Mouse (Mus musculus) kidney, embryonic 16.5 days (tissue): ENCODE data around the gene Gm9837. TPM values are rescaled to one million over a fixed set of nuclear protein-coding genes. Genes with fewer than 3 reads are reported as not detected.

ENCODE experiments used
- ATAC-seq: fragments of 200-750 bp; cut with Nextera tagmentation; 2 replicates; pipeline ENCODE4 v1.8.0; 2017; ENCODE audit warnings: moderate TSS enrichment; ENCODE audit not compliant: low FRiP score, low TSS enrichment
- H3K27ac ChIP-seq: fragments of 300-500 bp; sonication (generic); 2 replicates; pipeline ENCODE4 v1.5.1; 2014; ENCODE audit warnings: low read length
- H3K27me3 ChIP-seq: fragments of 300-500 bp; sonication (generic); 2 replicates; pipeline ENCODE4 v1.6.1; 2014; ENCODE audit warnings: low read length, control low read depth, mixed read lengths; ENCODE audit not compliant: insufficient read depth
- H3K36me3 ChIP-seq: fragments of 300-500 bp; sonication (generic); 2 replicates; pipeline ENCODE4 v1.6.1; 2014; ENCODE audit warnings: low read length, control low read depth, mixed read lengths; ENCODE audit not compliant: insufficient read depth
- H3K4me1 ChIP-seq: fragments of 300-500 bp; sonication (generic); 2 replicates; pipeline ENCODE4 v1.6.1; 2014; ENCODE audit warnings: low read length, control low read depth, mixed read lengths; ENCODE audit not compliant: insufficient read depth
- H3K4me2 ChIP-seq: fragments of 300-500 bp; sonication (generic); replicated peaks from 2 replicates; pipeline ENCODE4 v1.6.1; 2014; ENCODE audit warnings: low read depth, low read length
- H3K4me3 ChIP-seq: fragments of 300-500 bp; sonication (generic); 2 replicates; pipeline ENCODE4 v1.5.1; 2014; ENCODE audit warnings: mild to moderate bottlenecking, low read length
- H3K9ac ChIP-seq: fragments of 300-500 bp; sonication (generic); replicated peaks from 2 replicates; pipeline ENCODE4 v1.6.1; 2014; ENCODE audit warnings: low read length
- H3K9me3 ChIP-seq: fragments of 300-500 bp; sonication (generic); 2 replicates; pipeline ENCODE4 v1.6.1; 2016; ENCODE audit warnings: low read length, control low read depth
- WGBS: fragments of 180-500 bp; shearing (Covaris S2); extraction: QIAGEN DNeasy Blood & Tissue Kit; methylation state at CpG from one replicate; pipeline ENCODE4 v1.1.7; 2014; 5-methylcytosine and 5-hydroxymethylcytosine counted together
- polyA plus RNA-seq: library from polyadenylated mRNA; unstranded; fragments of >200 nt; fragmentation: Nextera tagmentation; extraction: Ambion mirVana; gene quantifications from 2 replicates; pipeline ENCODE4 v1.2.1, GENCODE M21; 2015

The Gm9837 gene
- polyA plus RNA-seq, 1 experiment from 2014 or later, result not detected

GRCm38 (mm10) chr11:53478383-53479170 lies 8.3 kb upstream of the Gm9837 start:
- 5% methylated on average over 79 of the region's 79 CpGs for WGBS
- H3K4me1 ChIP-seq, result peaks cover 16% of the 10 kb centered on the region
- no peak overlapping the region for H3K27ac ChIP-seq
- peak; percentile 40; the same call in 1 of the 2 replicates for ATAC-seq
- peak overlapping the region; percentile 41 for H3K9ac ChIP-seq
- H3K36me3 ChIP-seq, result no peaks in the 10 kb centered on the region
- peaks cover 5% of the 10 kb centered on the region for H3K9me3 ChIP-seq
- peaks cover 77% of the 10 kb centered on the region for H3K27me3 ChIP-seq
- H3K4me3 ChIP-seq, result peak overlapping the region; percentile 44
- H3K4me2 ChIP-seq, result peak overlapping the region; percentile 79

GRCm38 (mm10) chr11:53477833-53478232 lies 7.6 kb upstream of the Gm9837 start:
- Histone ChIP-seq H3K4me1 (peaks cover 16% of the 10 kb centered on the region), H3K9ac (no peak overlapping the region), H3K27ac (no peak overlapping the region), H3K36me3 (no peaks in the 10 kb centered on the region), H3K4me3 (no peak overlapping the region), H3K27me3 (peaks cover 81% of the 10 kb centered on the region), H3K4me2 (no peak overlapping the region), H3K9me3 (peaks cover 5% of the 10 kb centered on the region)
- WGBS, result 32% methylated on average over 7 of the region's 7 CpGs
- no peak for ATAC-seq

- no peak overlapping the region for H3K9ac ChIP-seq
- no peak overlapping the region for H3K4me2 ChIP-seq
- H3K4me3 ChIP-seq, result no peak overlapping the region
- no peak overlapping the region for H3K27ac ChIP-seq
- peaks cover 82% of the 10 kb centered on the region for H3K27me3 ChIP-seq
- H3K9me3 ChIP-seq, result peaks cover 5% of the 10 kb centered on the region
- no peaks in the 10 kb centered on the region for H3K36me3 ChIP-seq
- H3K4me1 ChIP-seq, result peaks cover 18% of the 10 kb centered on the region
- WGBS, result 26% methylated on average over 8 of the region's 8 CpGs
- no peak for ATAC-seq
These were observed 5.3 kb upstream of the Gm9837 start for GRCm38 (mm10) chr11:53475620-53476019.

- Histone ChIP-seq H3K27ac (no peak overlapping the region), H3K9ac (no peak overlapping the region), H3K36me3 (no peaks in the 10 kb centered on the region), H3K4me2 (no peak overlapping the region), H3K4me3 (no peak overlapping the region), H3K4me1 (peaks cover 8% of the 10 kb centered on the region; the same call in 1 of the 2 replicates), H3K27me3 (peaks cover 65% of the 10 kb centered on the region), H3K9me3 (no peaks in the 10 kb centered on the region)
- WGBS, result 84% methylated on average over 3 of the region's 3 CpGs
- ATAC-seq, result no peak
These were observed 2.4 kb upstream of the Gm9837 start for GRCm38 (mm10) chr11:53472709-53473108.

GRCm38 (mm10) chr11:53469294-53469967 lies 848 bp downstream of the Gm9837 start:
- peaks cover 66% of the 10 kb centered on the region for H3K27me3 ChIP-seq
- H3K9me3 ChIP-seq, result no peaks in the 10 kb centered on the region
- H3K4me3 ChIP-seq, result peak overlapping the region; percentile 20; the same call in 1 of the 2 replicates
- WGBS, result 45% methylated on average over 16 of the region's 16 CpGs
- H3K9ac ChIP-seq, result peak overlapping the region; percentile 27; the same call in 1 of the 2 replicates
- H3K4me1 ChIP-seq, result peaks cover 16% of the 10 kb centered on the region
- peak overlapping the region; percentile 44 for H3K4me2 ChIP-seq
- no peaks in the 10 kb centered on the region for H3K36me3 ChIP-seq
- no peak overlapping the region for H3K27ac ChIP-seq
- no peak for ATAC-seq

- peaks cover 37% of the 10 kb centered on the region for H3K4me1 ChIP-seq
- peak overlapping the region; percentile 64 for H3K9ac ChIP-seq
- 7% methylated on average over 40 of the region's 40 CpGs for whole genome bisulfite sequencing
- H3K27ac ChIP-seq, result no peak overlapping the region
- H3K27me3 ChIP-seq, result peaks cover 73% of the 10 kb centered on the region
- ATAC-seq, result peak; percentile 26; the same call in 1 of the 2 replicates
- peak overlapping the region; percentile 67 for H3K4me2 ChIP-seq
- no peaks in the 10 kb centered on the region for H3K9me3 ChIP-seq
- H3K36me3 ChIP-seq, result no peaks in the 10 kb centered on the region
- H3K4me3 ChIP-seq, result peak overlapping the region; percentile 46
These were observed 3.9 kb downstream of the Gm9837 start for GRCm38 (mm10) chr11:53466231-53466971.

GRCm38 (mm10) chr11:53463551-53464424 lies 6.5 kb downstream of the Gm9837 start:
- H3K4me2 ChIP-seq, result peak overlapping the region; percentile 64
- H3K36me3 ChIP-seq, result no peaks in the 10 kb centered on the region
- H3K27ac ChIP-seq, result no peak overlapping the region
- 6% methylated on average over 53 of the region's 55 CpGs for WGBS
- no peaks in the 10 kb centered on the region for H3K9me3 ChIP-seq
- H3K4me3 ChIP-seq, result peak overlapping the region; percentile 47
- peak overlapping the region; percentile 53 for H3K9ac ChIP-seq
- H3K27me3 ChIP-seq, result peaks cover 54% of the 10 kb centered on the region
- H3K4me1 ChIP-seq, result peaks cover 30% of the 10 kb centered on the region
- no peak; the same call in 1 of the 2 replicates for ATAC-seq

- no peak overlapping the region for H3K27ac ChIP-seq
- peaks cover 52% of the 10 kb centered on the region for H3K27me3 ChIP-seq
- H3K4me1 ChIP-seq, result peaks cover 34% of the 10 kb centered on the region
- H3K36me3 ChIP-seq, result no peaks in the 10 kb centered on the region
- no peak overlapping the region for H3K4me3 ChIP-seq
- H3K9me3 ChIP-seq, result no peaks in the 10 kb centered on the region
- WGBS, result 17% methylated on average over 5 of the region's 5 CpGs
- ATAC-seq, result no peak
- H3K4me2 ChIP-seq, result no peak overlapping the region
- no peak overlapping the region for H3K9ac ChIP-seq
These were observed 8.6 kb downstream of the Gm9837 start for GRCm38 (mm10) chr11:53461727-53462126.

- ATAC-seq, result no peak
- H3K27ac ChIP-seq, result no peak overlapping the region
- no peaks in the 10 kb centered on the region for H3K9me3 ChIP-seq
- 83% methylated on average over 3 of the region's 3 CpGs for WGBS
- no peaks in the 10 kb centered on the region for H3K36me3 ChIP-seq
- H3K9ac ChIP-seq, result no peak overlapping the region
- no peak overlapping the region for H3K4me3 ChIP-seq
- H3K27me3 ChIP-seq, result peaks cover 37% of the 10 kb centered on the region
- no peak overlapping the region for H3K4me2 ChIP-seq
- H3K4me1 ChIP-seq, result peaks cover 28% of the 10 kb centered on the region
These were observed 10.1 kb downstream of the Gm9837 start for GRCm38 (mm10) chr11:53460192-53460591.
